Mouse (Mus musculus): ENCODE measurements at regions not wholly inside any gene's neighbourhood (a gene's known extent, or its start where the extent isn't known, plus 50 kb on each side); places are given as distances from the start of the nearest gene placed in this dataset.

DNA sequence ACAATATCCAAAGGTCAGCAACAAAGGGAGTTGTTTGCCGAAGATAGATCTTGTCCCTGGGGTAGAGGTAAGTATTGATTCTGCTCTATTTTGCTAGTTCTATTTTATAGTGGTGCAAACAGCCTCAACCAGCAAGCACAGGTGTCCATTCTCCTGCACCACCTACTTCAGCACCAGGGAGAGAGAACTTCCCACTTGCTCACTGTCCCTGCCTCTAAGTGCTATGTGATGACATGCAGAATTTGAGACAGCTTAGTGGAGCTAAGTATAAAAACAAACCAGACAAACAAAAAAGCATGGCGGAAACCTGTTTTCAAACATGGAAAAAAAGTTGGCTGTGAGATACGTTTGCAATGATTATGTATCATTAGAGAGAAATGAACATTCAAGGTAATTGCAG, 196.3 kb upstream of the Adam34 start:
- Histone ChIP-seq H3K36me3 (replicated peaks; ENCODE audit: control insufficient read depth, insufficient read depth, low read length) (no peaks in the 10 kb centered on the region), H3K4me1 (ENCODE audit: control insufficient read depth, insufficient read depth) (no peaks in the 10 kb centered on the region), H3K27me3 (ENCODE audit: control insufficient read depth, insufficient read depth, low read length) (no peaks in the 10 kb centered on the region), H3K9me3 (replicated peaks; ENCODE audit: control insufficient read depth, low read length) (no peaks in the 10 kb centered on the region), H3K4me2 (ENCODE audit: low read depth, low read length) (no peak overlapping the region), H3K9ac (replicated peaks; ENCODE audit: low read depth, low read length) (no peak overlapping the region), H3K4me3 (ENCODE audit: low read depth, low read length) (no peak overlapping the region), H3K27ac (ENCODE audit: low read depth) (no peak overlapping the region)
- TF ChIP-seq EP300 (IDR thresholded peaks at IDR 0.05; ENCODE audit: low read depth) = no peak
- TF ChIP-seq CTCF (IDR thresholded peaks at IDR 0.05; ENCODE audit: low read depth) = no peak
- ATAC-seq (ENCODE audit: insufficient read depth, low read depth) (no peak), DNase-seq (ENCODE audit: low spot score) (no peak)
- 43% methylated on average over 3 of the region's 3 CpGs for WGBS

DNA sequence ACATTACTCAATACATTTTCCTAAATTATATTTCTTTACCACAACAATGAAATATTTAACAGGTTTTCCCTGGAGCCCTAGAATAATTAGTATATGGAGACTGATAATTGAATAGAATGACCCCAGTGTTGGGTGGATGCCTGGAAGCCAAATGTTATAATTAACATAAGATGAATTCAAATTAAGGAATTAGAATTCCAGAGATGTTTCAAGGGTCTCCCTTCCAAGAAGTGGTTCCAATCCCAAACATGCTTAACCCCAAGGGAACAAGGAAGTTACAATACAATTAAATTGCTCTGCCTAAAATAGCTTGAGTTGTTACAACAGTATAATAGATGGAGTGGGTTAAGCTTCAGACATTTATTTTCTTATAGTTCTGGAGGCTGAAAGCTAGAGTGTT, 185.3 kb upstream of the Adam34 start:
- TF ChIP-seq EP300 (IDR thresholded peaks at IDR 0.05; ENCODE audit: low read depth) (no peak), CTCF (IDR thresholded peaks at IDR 0.05; ENCODE audit: low read depth) (no peak)
- H3K4me1 ChIP-seq (ENCODE audit: control insufficient read depth, insufficient read depth) = no peaks in the 10 kb centered on the region
- no peak overlapping the region for H3K27ac ChIP-seq (ENCODE audit: low read depth)
- DNase-seq (ENCODE audit: low spot score) = no peak
- no peaks in the 10 kb centered on the region for H3K36me3 ChIP-seq (replicated peaks; ENCODE audit: control insufficient read depth, insufficient read depth, low read length)
- no peak overlapping the region for H3K9ac ChIP-seq (replicated peaks; ENCODE audit: low read depth, low read length)
- ATAC-seq (ENCODE audit: insufficient read depth, low read depth) = no peak
- no peaks in the 10 kb centered on the region for H3K9me3 ChIP-seq (replicated peaks; ENCODE audit: control insufficient read depth, low read length)
- H3K27me3 ChIP-seq (ENCODE audit: control insufficient read depth, insufficient read depth, low read length) = no peaks in the 10 kb centered on the region
- no peak overlapping the region for H3K4me2 ChIP-seq (ENCODE audit: low read depth, low read length)
- no peak overlapping the region for H3K4me3 ChIP-seq (ENCODE audit: low read depth, low read length)

DNA sequence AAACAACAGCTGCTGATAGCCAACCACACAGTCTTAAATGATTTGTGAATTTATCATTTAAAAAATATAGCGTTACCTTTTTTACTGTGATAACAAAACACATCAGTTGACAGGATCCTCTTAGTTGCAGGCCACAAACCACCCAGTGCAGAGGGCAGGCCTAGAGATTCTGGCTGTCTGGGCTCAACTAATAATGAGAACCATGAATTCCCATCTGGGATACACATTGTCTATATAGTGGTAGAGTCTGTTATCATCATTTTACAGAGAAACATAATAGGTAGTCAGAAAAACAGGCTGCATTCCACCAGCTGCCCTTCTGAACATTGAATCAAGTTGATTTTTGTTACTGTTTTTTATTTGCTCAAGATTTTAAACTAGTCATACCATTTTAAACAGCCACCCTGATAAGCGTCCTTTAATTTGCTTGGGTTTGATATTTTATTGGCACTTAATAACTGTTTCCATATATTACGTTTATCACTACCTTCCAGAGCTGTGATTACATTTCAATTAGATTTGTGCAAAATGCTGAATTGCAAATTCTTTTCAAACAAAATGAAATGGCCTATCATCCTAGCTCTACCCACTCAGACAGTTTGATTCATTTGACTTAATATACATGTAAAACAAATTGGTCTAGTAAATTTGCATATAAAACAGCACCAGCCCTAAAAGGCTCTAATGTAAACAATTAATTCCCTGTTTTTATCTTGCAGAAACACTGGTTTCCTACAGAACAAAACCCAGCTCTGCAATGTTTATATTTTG, 144.2 kb upstream of the Adam34 start:
- H3K27me3 ChIP-seq (ENCODE audit: control insufficient read depth, insufficient read depth, low read length) = no peaks in the 10 kb centered on the region
- WGBS = 76% methylated on average over 3 of the region's 3 CpGs
- no peaks in the 10 kb centered on the region for H3K4me1 ChIP-seq (ENCODE audit: control insufficient read depth, insufficient read depth)
- H3K36me3 ChIP-seq (replicated peaks; ENCODE audit: control insufficient read depth, insufficient read depth, low read length) = no peaks in the 10 kb centered on the region
- TF ChIP-seq EP300 (IDR thresholded peaks at IDR 0.05; ENCODE audit: low read depth) (no peak), CTCF (IDR thresholded peaks at IDR 0.05; ENCODE audit: low read depth) (no peak)
- no peak overlapping the region for H3K4me3 ChIP-seq (ENCODE audit: low read depth, low read length)
- H3K4me2 ChIP-seq (ENCODE audit: low read depth, low read length) = no peak overlapping the region
- H3K9me3 ChIP-seq (replicated peaks; ENCODE audit: control insufficient read depth, low read length) = no peaks in the 10 kb centered on the region
- H3K9ac ChIP-seq (replicated peaks; ENCODE audit: low read depth, low read length) = no peak overlapping the region
- H3K27ac ChIP-seq (ENCODE audit: low read depth) = no peak overlapping the region
- ATAC-seq (ENCODE audit: insufficient read depth, low read depth) = no peak
- DNase-seq (ENCODE audit: low spot score) = no peak

Data from heart, postnatal 0 days (tissue).